Mouse (Mus musculus): ENCODE measurements around the gene Ncoa1. TPM values are rescaled to one million over a fixed set of nuclear protein-coding genes. Genes with fewer than 3 reads are reported as not detected.
A peak's percentile ranks its signal among the peaks of the same experiment; 100 is the strongest.

Ncoa1 gene
- total and polyA plus RNA-seq, 3 experiments: 16.4 to 32.6 (median 30.2) TPM

- no peak for DNase-seq
- 46% methylated on average over 2 of the region's 2 CpGs for WGBS
- Histone ChIP-seq H3K4me1 (ENCODE audit: control insufficient read depth, insufficient read depth, low read length) (no peaks in the 10 kb centered on the region; the same call in none of the 2 replicates), H3K79me2 (replicated peaks; ENCODE audit: control insufficient read depth, insufficient read depth, low read length) (peaks cover 6% of the 10 kb centered on the region; the same call in 1 of the 2 replicates), H3K36me3 (ENCODE audit: control insufficient read depth, insufficient read depth, low read length) (peaks cover under 1% of the 10 kb centered on the region; the same call in 1 of the 2 replicates), H3K27me3 (ENCODE audit: control insufficient read depth, insufficient read depth, low read length) (no peaks in the 10 kb centered on the region), H3K4me3 (no peak overlapping the region), H3K9ac (ENCODE audit: low read depth, low read length) (no peak overlapping the region), H3K27ac (no peak overlapping the region)
- intact Hi-C loops (cut with DNase I): no loop called here
- TF ChIP-seq CTCF (IDR thresholded peaks at IDR 0.05) (no peak), POLR2A (IDR thresholded peaks at IDR 0.05; ENCODE audit: insufficient read depth, low read depth, low read length) (no peak), EP300 (IDR thresholded peaks at IDR 0.05; ENCODE audit: insufficient read depth, low read depth, low read length) (no peak)
Measured at GRCm38 (mm10) chr12:4469115-4469514, 7.9 kb downstream of the Ncoa1 start.

- Histone ChIP-seq H3K4me3 (no peak overlapping the region), H3K36me3 (ENCODE audit: control insufficient read depth, insufficient read depth, low read length) (no peaks in the 10 kb centered on the region), H3K27ac (no peak overlapping the region), H3K79me2 (replicated peaks; ENCODE audit: control insufficient read depth, insufficient read depth, low read length) (peaks cover 8% of the 10 kb centered on the region; the same call in 1 of the 2 replicates), H3K9ac (ENCODE audit: low read depth, low read length) (no peak overlapping the region), H3K4me1 (ENCODE audit: control insufficient read depth, insufficient read depth, low read length) (peaks cover 1% of the 10 kb centered on the region), H3K27me3 (ENCODE audit: control insufficient read depth, insufficient read depth, low read length) (no peaks in the 10 kb centered on the region)
- no peak for DNase-seq
- TF ChIP-seq CTCF (IDR thresholded peaks at IDR 0.05): no peak
- TF ChIP-seq POLR2A (IDR thresholded peaks at IDR 0.05; ENCODE audit: insufficient read depth, low read depth, low read length): no peak
- no peak for TF ChIP-seq EP300 (IDR thresholded peaks at IDR 0.05; ENCODE audit: insufficient read depth, low read depth, low read length)
- WGBS: 89% methylated on average over 2 of the region's 2 CpGs
- intact Hi-C loops (cut with DNase I): no loop called here
Measured at GRCm38 (mm10) chr12:4463701-4464100, 13.3 kb downstream of the Ncoa1 start.

GRCm38 (mm10) chr12:4462420-4462819, 14.6 kb downstream of the Ncoa1 start:
- WGBS: 37% methylated on average over 1 of the region's 1 CpGs
- intact Hi-C loops (cut with DNase I): no loop called here
- Histone ChIP-seq H3K27ac (no peak overlapping the region), H3K9ac (ENCODE audit: low read depth, low read length) (no peak overlapping the region), H3K79me2 (replicated peaks; ENCODE audit: control insufficient read depth, insufficient read depth, low read length) (peaks cover 4% of the 10 kb centered on the region; the same call in 1 of the 2 replicates), H3K27me3 (ENCODE audit: control insufficient read depth, insufficient read depth, low read length) (no peaks in the 10 kb centered on the region), H3K4me1 (ENCODE audit: control insufficient read depth, insufficient read depth, low read length) (peaks cover 1% of the 10 kb centered on the region), H3K4me3 (no peak overlapping the region), H3K36me3 (ENCODE audit: control insufficient read depth, insufficient read depth, low read length) (0 out of 2 replicates have a peak, but pooled peaks cover 2% of the 10 kb centered on the region)
- TF ChIP-seq EP300 (IDR thresholded peaks at IDR 0.05; ENCODE audit: insufficient read depth, low read depth, low read length) (no peak), POLR2A (IDR thresholded peaks at IDR 0.05; ENCODE audit: insufficient read depth, low read depth, low read length) (no peak), CTCF (IDR thresholded peaks at IDR 0.05) (no peak)
- DNase-seq: no peak

DNA sequence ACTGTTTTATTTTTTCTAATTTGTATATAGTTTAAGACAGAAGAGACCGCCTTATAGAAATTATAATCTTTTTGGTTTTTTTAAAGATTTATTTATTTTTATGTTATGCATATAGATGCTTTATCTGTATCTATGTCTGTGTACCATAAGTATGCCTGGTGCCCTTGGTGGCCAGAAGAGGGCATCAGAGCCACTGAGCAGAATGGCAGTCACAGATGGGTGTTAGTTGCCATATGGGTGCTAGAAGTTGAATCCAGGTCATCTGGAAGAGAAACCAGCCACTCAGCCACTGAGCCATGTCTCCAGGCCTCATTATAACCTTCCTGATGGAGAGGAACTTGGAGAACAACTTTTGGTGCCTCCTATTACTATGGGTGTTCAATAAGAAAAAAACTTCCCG, 16.0 kb downstream of the Ncoa1 start:
- H3K27me3 ChIP-seq (ENCODE audit: control insufficient read depth, insufficient read depth, low read length): no peaks in the 10 kb centered on the region
- intact Hi-C loops (cut with DNase I): no loop called here
- 95% methylated on average over 2 of the region's 2 CpGs for WGBS

DNA sequence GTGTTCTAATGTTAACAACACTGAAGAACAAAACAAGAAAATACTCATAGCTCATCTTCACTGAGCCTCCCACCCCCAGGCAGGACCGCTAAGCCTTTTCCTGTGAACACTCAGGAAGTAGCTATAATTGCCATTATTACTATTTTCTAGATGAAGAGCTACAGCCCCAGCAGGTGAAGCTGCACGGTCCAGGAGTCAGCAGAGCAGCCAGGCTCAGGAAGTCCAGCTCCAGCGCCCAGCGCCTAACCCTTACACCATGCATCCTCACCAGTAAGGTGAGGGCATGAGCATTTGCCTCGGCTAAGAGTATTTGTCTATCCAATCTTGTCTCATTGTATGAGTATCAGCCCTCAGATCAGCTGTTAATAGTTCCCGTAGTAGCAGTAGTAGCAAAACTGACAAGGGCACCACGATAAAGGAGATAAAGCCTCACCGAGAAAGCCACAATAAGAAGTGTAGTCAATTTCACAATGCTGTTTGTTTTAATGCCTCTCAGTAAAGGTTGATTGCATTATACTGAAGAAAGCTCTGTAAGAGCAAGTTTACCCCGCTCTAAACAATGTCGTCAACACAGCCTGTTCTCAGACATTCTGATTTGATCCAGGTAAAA, 21.9 kb downstream of the Ncoa1 start:
- TF ChIP-seq CTCF (IDR thresholded peaks at IDR 0.05) (no peak), POLR2A (IDR thresholded peaks at IDR 0.05; ENCODE audit: insufficient read depth, low read depth, low read length) (no peak), EP300 (IDR thresholded peaks at IDR 0.05; ENCODE audit: insufficient read depth, low read depth, low read length) (no peak)
- DNase-seq: no peak
- peaks cover 6% of the 10 kb centered on the region; the same call in 1 of the 2 replicates for H3K79me2 ChIP-seq (replicated peaks; ENCODE audit: control insufficient read depth, insufficient read depth, low read length)
- no peaks in the 10 kb centered on the region for H3K27me3 ChIP-seq (ENCODE audit: control insufficient read depth, insufficient read depth, low read length)
- WGBS: 65% methylated on average over 10 of the region's 10 CpGs
- intact Hi-C loops (cut with DNase I): loop anchor here (2.0 kb wide), 1 partner anchor 18 kb away; no protein-coding TSS in a partner anchor
- peaks cover 8% of the 10 kb centered on the region for H3K4me1 ChIP-seq (ENCODE audit: control insufficient read depth, insufficient read depth, low read length)
- H3K4me3 ChIP-seq: no peak overlapping the region
- no peak overlapping the region for H3K27ac ChIP-seq
- no peak overlapping the region for H3K9ac ChIP-seq (ENCODE audit: low read depth, low read length)
- peaks cover 9% of the 10 kb centered on the region for H3K36me3 ChIP-seq (ENCODE audit: control insufficient read depth, insufficient read depth, low read length)

More for the DNA sequence above, 16.0 kb downstream of the Ncoa1 start:
- H3K4me3 ChIP-seq: no peak overlapping the region
- peaks cover 1% of the 10 kb centered on the region for H3K4me1 ChIP-seq (ENCODE audit: control insufficient read depth, insufficient read depth, low read length)
- H3K79me2 ChIP-seq (replicated peaks; ENCODE audit: control insufficient read depth, insufficient read depth, low read length): peaks cover 4% of the 10 kb centered on the region; the same call in 1 of the 2 replicates
- H3K27ac ChIP-seq: no peak overlapping the region
- no peak for DNase-seq
- H3K36me3 ChIP-seq (ENCODE audit: control insufficient read depth, insufficient read depth, low read length): peaks cover 2% of the 10 kb centered on the region; the same call in 1 of the 2 replicates
- no peak overlapping the region for H3K9ac ChIP-seq (ENCODE audit: low read depth, low read length)
- TF ChIP-seq CTCF (IDR thresholded peaks at IDR 0.05) (peak; percentile 34), EP300 (IDR thresholded peaks at IDR 0.05; ENCODE audit: insufficient read depth, low read depth, low read length) (no peak)

- no peak for DNase-seq
- WGBS: 69% methylated on average over 4 of the region's 4 CpGs
- intact Hi-C loops (cut with DNase I): loop anchor here (2.0 kb wide), 1 partner anchor 19 kb away; no protein-coding TSS in a partner anchor
- Histone ChIP-seq H3K9ac (ENCODE audit: low read depth, low read length) (no peak overlapping the region), H3K27ac (no peak overlapping the region), H3K27me3 (ENCODE audit: control insufficient read depth, insufficient read depth, low read length) (no peaks in the 10 kb centered on the region), H3K36me3 (ENCODE audit: control insufficient read depth, insufficient read depth, low read length) (peaks cover 9% of the 10 kb centered on the region), H3K4me1 (ENCODE audit: control insufficient read depth, insufficient read depth, low read length) (peaks cover 8% of the 10 kb centered on the region), H3K4me3 (no peak overlapping the region), H3K79me2 (replicated peaks; ENCODE audit: control insufficient read depth, insufficient read depth, low read length) (peaks cover 6% of the 10 kb centered on the region; the same call in 1 of the 2 replicates)
- no peak for TF ChIP-seq POLR2A (IDR thresholded peaks at IDR 0.05; ENCODE audit: insufficient read depth, low read depth, low read length)
- no peak for TF ChIP-seq EP300 (IDR thresholded peaks at IDR 0.05; ENCODE audit: insufficient read depth, low read depth, low read length)
- no peak for TF ChIP-seq CTCF (IDR thresholded peaks at IDR 0.05)
Measured at GRCm38 (mm10) chr12:4454248-4454647, 22.7 kb downstream of the Ncoa1 start.

Data from heart, adult 2 months (tissue).